Mouse (Mus musculus) stomach, postnatal 0 days (tissue): ENCODE results near the gene Slc25a11.

Source experiments
- CTCF ChIP-seq: IDR thresholded peaks from 2 replicates; pipeline ENCODE4 v1.5.1; 2016; ENCODE audit warnings: antibody characterized with exemption, low read depth, mild to moderate bottlenecking, moderate library complexity
- EP300 ChIP-seq: optimal IDR thresholded peaks from 2 replicates; pipeline ENCODE3; 2016; ENCODE audit warnings: antibody characterized with exemption

GRCm38 (mm10) chr11:70637764-70638163 is 9.5 kb downstream of the Slc25a11 start:
- TF ChIP-seq EP300: no peak
- no peak for TF ChIP-seq CTCF
